Mouse (Mus musculus): ENCODE results near the gene Otud1.

The Otud1 gene

GRCm38 (mm10) chr2:19670851-19671688 lies 13.5 kb downstream of the Otud1 start:
- no peak for DNase-seq (ENCODE audit: low spot score)

- DNase-seq (ENCODE audit: low spot score) = no peak
These were observed 25.4 kb downstream of the Otud1 start for GRCm38 (mm10) chr2:19682997-19683396.

- no peak for DNase-seq (ENCODE audit: low spot score)
These were observed 28.1 kb downstream of the Otud1 start for GRCm38 (mm10) chr2:19685489-19686147.

- no peak for DNase-seq (ENCODE audit: low spot score)
These were observed 32.5 kb downstream of the Otud1 start for GRCm38 (mm10) chr2:19690094-19690493.

- no peak for DNase-seq (ENCODE audit: low spot score)
These were observed 42.2 kb downstream of the Otud1 start for GRCm38 (mm10) chr2:19699573-19700295.

- DNase-seq (ENCODE audit: low spot score) = no peak
These were observed 43.8 kb downstream of the Otud1 start for GRCm38 (mm10) chr2:19701386-19701785.

- no peak for DNase-seq (ENCODE audit: low spot score)
These were observed 45.6 kb downstream of the Otud1 start for GRCm38 (mm10) chr2:19703020-19703613.

GRCm38 (mm10) chr2:19703670-19704069 lies 46.1 kb downstream of the Otud1 start:
- no peak for DNase-seq (ENCODE audit: low spot score)

GRCm38 (mm10) chr2:19704272-19704671 lies 46.7 kb downstream of the Otud1 start:
- DNase-seq (ENCODE audit: low spot score) = no peak

GRCm38 (mm10) chr2:19706886-19707285 lies 49.3 kb downstream of the Otud1 start:
- no peak for DNase-seq (ENCODE audit: low spot score)

All from ovary, adult 18-20 months (tissue).